Mouse (Mus musculus) bone marrow, adult 2 months (tissue): ENCODE data around the gene Arglu1.

Source experiments
- CTCF ChIP-seq: fragments of 200-500 bp; IDR thresholded peaks from 2 replicates; pipeline ENCODE4 v1.5.1; 2011; ENCODE audit warnings: low read length, control low read depth; ENCODE audit not compliant: control insufficient read depth, insufficient read depth
- POLR2A ChIP-seq: fragments of 200-500 bp; IDR thresholded peaks from 2 replicates; pipeline ENCODE4 v1.6.1; 2011; ENCODE audit warnings: low read depth, mild to moderate bottlenecking, control low read depth, low read length, borderline replicate concordance; ENCODE audit not compliant: control insufficient read depth

GRCm38 (mm10) chr8:8685517-8685916 lies 4.8 kb downstream of the Arglu1 start:
- no peak for TF ChIP-seq CTCF
- TF ChIP-seq POLR2A = no peak
